Mouse (Mus musculus): ENCODE results near the gene Npepps. TPM values are rescaled to one million over a fixed set of nuclear protein-coding genes. Genes with fewer than 3 reads are reported as not detected.

Gene Npepps
- polyA plus RNA-seq, 1 experiment from 2014 or later = 76.2 TPM

DNA sequence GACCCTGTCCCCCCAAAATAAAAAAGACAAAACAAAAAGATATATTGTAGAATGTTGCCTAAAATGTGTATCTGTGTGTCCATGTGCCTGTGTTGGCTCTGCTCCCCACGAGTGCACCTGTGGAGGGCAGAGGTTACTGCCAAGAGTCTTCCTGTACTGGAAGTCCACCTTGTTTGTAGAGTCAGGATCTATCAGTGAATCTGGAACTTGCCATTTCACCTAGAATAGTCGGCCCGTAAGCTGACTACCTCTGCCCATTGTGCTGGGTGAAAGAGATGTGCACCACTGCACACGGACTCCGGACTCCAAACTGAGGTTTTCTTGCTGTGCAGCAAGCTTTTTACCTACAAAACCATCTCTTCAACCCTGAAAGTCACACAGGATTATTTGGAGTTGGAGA, 66.0 kb downstream of the Npepps start:
- no peaks in the 10 kb centered on the region for H3K27me3 ChIP-seq (ENCODE audit: insufficient read depth, low read length)
- no peak for TF ChIP-seq CTCF (IDR thresholded peaks at IDR 0.05; ENCODE audit: low read depth)
- no peak overlapping the region for H3K9ac ChIP-seq
- H3K4me1 ChIP-seq (ENCODE audit: insufficient read depth) = no peaks in the 10 kb centered on the region
- no peak overlapping the region for H3K4me3 ChIP-seq (ENCODE audit: low read depth, low read length)
- H3K36me3 ChIP-seq (ENCODE audit: insufficient read depth) = peaks cover 91% of the 10 kb centered on the region
- ATAC-seq (ENCODE audit: insufficient read depth) (no peak), DNase-seq (no peak)
- no peak overlapping the region for H3K27ac ChIP-seq (ENCODE audit: low read depth)
- no peak overlapping the region for H3K4me2 ChIP-seq
- no peaks in the 10 kb centered on the region for H3K9me3 ChIP-seq (ENCODE audit: low read depth, low read length)
- 95% methylated on average over 5 of the region's 5 CpGs for WGBS

DNA sequence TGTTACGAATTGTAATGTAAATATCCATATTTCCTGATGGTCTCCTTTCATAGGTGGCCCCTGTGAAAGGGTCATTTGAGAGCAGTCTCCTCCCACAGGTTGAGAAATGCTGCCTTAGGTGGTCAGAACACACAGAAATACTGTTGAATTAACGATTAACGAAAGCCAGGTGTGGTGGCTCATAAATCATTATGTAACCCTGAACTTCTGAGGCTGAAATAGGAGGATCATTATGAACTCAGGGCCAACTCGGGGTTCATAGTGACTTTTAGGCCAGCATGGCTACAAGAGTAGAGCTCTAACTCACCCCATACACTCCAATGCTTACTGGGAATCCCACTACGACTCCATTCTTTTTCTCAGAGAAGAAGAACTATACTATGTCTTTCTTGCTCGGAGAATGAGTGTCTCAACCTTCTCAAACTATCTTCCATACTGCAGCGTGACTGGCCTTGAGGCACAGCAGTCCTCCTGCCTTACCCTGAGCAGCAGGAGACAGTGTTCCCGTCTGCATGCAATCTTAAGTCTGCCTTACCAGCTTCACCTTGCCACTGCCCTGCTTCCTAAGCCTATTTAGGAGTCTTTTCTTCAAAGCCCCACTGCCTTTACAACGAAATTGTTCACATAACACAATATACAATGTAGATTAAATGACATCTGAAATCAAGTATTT, 69.6 kb downstream of the Npepps start:
- no peak overlapping the region for H3K4me3 ChIP-seq (ENCODE audit: low read depth, low read length)
- H3K36me3 ChIP-seq (ENCODE audit: insufficient read depth) = peaks cover 77% of the 10 kb centered on the region
- H3K4me1 ChIP-seq (ENCODE audit: insufficient read depth) = no peaks in the 10 kb centered on the region
- H3K27ac ChIP-seq (ENCODE audit: low read depth) = no peak overlapping the region
- DNase-seq = no peak
- 88% methylated on average over 9 of the region's 9 CpGs for WGBS
- no peaks in the 10 kb centered on the region for H3K27me3 ChIP-seq (ENCODE audit: insufficient read depth, low read length)
- no peak overlapping the region for H3K9ac ChIP-seq
- H3K4me2 ChIP-seq = no peak overlapping the region
- ATAC-seq (ENCODE audit: insufficient read depth) = no peak
- no peaks in the 10 kb centered on the region for H3K9me3 ChIP-seq (ENCODE audit: low read depth, low read length)
- no peak for TF ChIP-seq CTCF (IDR thresholded peaks at IDR 0.05; ENCODE audit: low read depth)

DNA sequence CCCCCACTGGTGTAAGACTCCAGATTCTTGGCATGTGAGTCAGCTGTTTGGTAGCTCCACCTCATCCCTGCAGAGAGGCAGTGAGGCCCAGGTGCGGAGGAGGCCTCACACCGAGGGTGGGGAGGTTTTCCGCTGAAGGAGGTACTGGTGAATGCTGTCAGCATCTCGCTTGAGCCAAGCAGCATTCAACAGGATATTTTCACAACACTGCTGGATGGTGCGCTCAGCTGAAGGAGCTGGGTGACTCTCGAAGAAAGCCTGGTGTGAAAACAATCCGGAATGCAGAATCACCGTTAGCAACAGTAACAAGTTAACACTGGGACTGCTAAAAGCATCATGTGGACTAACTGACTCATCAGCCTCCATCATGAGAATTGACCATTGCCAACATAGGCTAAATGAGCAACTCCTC, 73.4 kb downstream of the Npepps start:
- ATAC-seq (ENCODE audit: insufficient read depth) = no peak
- Histone ChIP-seq H3K4me3 (ENCODE audit: low read depth, low read length) (no peak overlapping the region), H3K4me2 (no peak overlapping the region), H3K9me3 (ENCODE audit: low read depth, low read length) (no peaks in the 10 kb centered on the region), H3K36me3 (ENCODE audit: insufficient read depth) (peaks cover 42% of the 10 kb centered on the region), H3K27ac (ENCODE audit: low read depth) (no peak overlapping the region), H3K27me3 (ENCODE audit: insufficient read depth, low read length) (no peaks in the 10 kb centered on the region), H3K9ac (no peak overlapping the region), H3K4me1 (ENCODE audit: insufficient read depth) (no peaks in the 10 kb centered on the region)
- DNase-seq = no peak
- no peak for TF ChIP-seq CTCF (IDR thresholded peaks at IDR 0.05; ENCODE audit: low read depth)
- WGBS = 72% methylated on average over 8 of the region's 8 CpGs

DNA sequence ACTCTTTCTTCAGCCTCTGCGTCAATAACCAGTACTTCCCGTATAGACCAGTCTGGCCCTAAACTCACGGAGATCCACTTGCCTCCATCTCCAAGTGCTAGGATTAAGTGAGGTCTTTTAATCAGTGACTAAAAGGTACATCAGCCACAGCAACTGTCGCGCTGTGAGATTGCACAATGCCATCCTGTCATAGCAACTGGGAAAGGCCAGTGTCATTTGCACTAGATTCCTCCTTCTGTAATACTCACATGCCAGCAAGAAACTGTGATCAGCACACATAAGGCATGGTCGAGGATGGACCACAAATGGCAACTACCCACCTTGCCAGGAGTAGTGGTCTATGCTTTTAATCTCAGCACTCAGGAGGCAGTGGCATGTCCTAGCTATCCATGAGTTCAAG, 80.9 kb downstream of the Npepps start:
- H3K9me3 ChIP-seq (ENCODE audit: low read depth, low read length) = no peaks in the 10 kb centered on the region
- H3K4me3 ChIP-seq (ENCODE audit: low read depth, low read length) = no peak overlapping the region
- ATAC-seq (ENCODE audit: insufficient read depth) (no peak), DNase-seq (no peak)
- no peak for TF ChIP-seq CTCF (IDR thresholded peaks at IDR 0.05; ENCODE audit: low read depth)
- 79% methylated on average over 6 of the region's 6 CpGs for WGBS
- no peaks in the 10 kb centered on the region for H3K36me3 ChIP-seq (ENCODE audit: insufficient read depth)
- H3K27ac ChIP-seq (ENCODE audit: low read depth) = no peak overlapping the region
- H3K9ac ChIP-seq = no peak overlapping the region
- H3K27me3 ChIP-seq (ENCODE audit: insufficient read depth, low read length) = no peaks in the 10 kb centered on the region
- H3K4me1 ChIP-seq (ENCODE audit: insufficient read depth) = no peaks in the 10 kb centered on the region
- no peak overlapping the region for H3K4me2 ChIP-seq

DNA sequence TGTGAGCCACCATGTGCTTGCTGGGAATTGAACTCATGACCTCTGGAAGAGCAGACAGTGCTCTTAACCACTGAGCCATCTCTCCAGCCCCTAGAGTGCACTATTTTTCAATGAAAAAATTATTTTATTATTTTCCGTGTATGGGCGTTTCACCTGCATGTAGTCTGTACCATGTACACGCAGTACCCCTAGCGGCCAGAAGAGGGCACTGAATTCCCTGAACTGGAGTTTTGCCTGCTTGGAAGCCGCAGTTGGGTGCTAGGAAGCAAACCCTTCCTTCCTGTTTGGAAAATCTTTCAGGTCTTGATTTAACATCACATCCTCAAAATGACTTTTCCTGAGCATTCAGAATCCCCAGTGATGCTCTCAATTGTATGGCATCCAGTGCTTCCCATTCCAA, 81.8 kb downstream of the Npepps start:
- H3K36me3 ChIP-seq (ENCODE audit: insufficient read depth) = no peaks in the 10 kb centered on the region
- no peak for ATAC-seq (ENCODE audit: insufficient read depth)
- TF ChIP-seq CTCF (IDR thresholded peaks at IDR 0.05; ENCODE audit: low read depth) = peak; percentile 80
- no peak overlapping the region for H3K4me3 ChIP-seq (ENCODE audit: low read depth, low read length)
- 22% methylated on average over 5 of the region's 5 CpGs for WGBS
- H3K27ac ChIP-seq (ENCODE audit: low read depth) = no peak overlapping the region
- peak; percentile 75 for DNase-seq
- H3K9me3 ChIP-seq (ENCODE audit: low read depth, low read length) = no peaks in the 10 kb centered on the region
- no peaks in the 10 kb centered on the region for H3K27me3 ChIP-seq (ENCODE audit: insufficient read depth, low read length)
- no peak overlapping the region for H3K4me2 ChIP-seq
- no peak overlapping the region for H3K9ac ChIP-seq
- H3K4me1 ChIP-seq (ENCODE audit: insufficient read depth) = no peaks in the 10 kb centered on the region

DNA sequence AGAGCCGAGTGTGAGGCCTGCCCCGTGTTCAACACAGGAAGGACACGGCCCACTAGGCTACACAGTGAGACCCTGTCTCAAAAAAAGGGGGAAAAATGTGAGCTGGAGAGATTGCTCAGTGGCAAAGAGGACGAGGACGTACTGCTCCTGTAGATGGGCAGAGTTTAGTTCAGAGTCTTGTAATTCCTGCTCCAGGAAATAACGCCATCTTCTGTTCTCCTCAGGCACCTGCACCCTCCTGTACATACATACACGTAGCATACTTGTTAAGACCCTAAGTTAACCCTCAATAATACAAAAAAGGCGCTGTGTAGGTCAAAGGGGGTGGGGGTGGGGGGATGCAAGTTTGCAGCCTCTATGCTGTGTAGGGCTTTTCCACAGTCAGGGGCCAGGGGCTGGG, 83.4 kb downstream of the Npepps start:
- Histone ChIP-seq H3K36me3 (ENCODE audit: insufficient read depth) (no peaks in the 10 kb centered on the region), H3K27ac (ENCODE audit: low read depth) (no peak overlapping the region), H3K9me3 (ENCODE audit: low read depth, low read length) (no peaks in the 10 kb centered on the region), H3K9ac (no peak overlapping the region), H3K4me3 (ENCODE audit: low read depth, low read length) (no peak overlapping the region), H3K4me1 (ENCODE audit: insufficient read depth) (no peaks in the 10 kb centered on the region), H3K27me3 (ENCODE audit: insufficient read depth, low read length) (no peaks in the 10 kb centered on the region), H3K4me2 (no peak overlapping the region)
- DNase-seq (no peak), ATAC-seq (ENCODE audit: insufficient read depth) (no peak)
- 74% methylated on average over 8 of the region's 8 CpGs for WGBS
- peak; percentile 7; the same call in 1 of the 2 replicates for TF ChIP-seq CTCF (IDR thresholded peaks at IDR 0.05; ENCODE audit: low read depth)

DNA sequence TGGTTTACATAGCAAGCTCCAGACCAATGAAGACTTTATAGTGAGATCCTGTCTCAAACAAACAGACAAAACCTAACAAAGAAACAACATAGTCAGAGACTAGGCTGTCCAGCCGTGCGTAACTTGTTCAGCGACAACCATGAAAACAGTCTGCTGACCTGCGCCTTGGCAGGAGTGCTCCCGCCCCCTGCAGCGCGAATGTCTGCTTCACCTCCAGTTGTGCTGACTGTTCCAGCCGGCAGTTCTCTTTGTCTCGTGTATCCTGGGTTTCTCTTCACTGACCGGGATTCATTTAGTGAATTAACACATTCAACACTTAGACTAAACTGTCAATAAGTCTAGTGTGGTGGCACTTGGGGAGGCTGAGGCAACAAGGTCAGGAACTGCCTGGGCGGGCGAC, 83.9 kb downstream of the Npepps start:
- no peak for TF ChIP-seq CTCF (IDR thresholded peaks at IDR 0.05; ENCODE audit: low read depth)
- no peak overlapping the region for H3K9ac ChIP-seq
- no peaks in the 10 kb centered on the region for H3K4me1 ChIP-seq (ENCODE audit: insufficient read depth)
- 0 out of 2 replicates have a peak, but pooled peaks cover 3% of the 10 kb centered on the region for H3K36me3 ChIP-seq (ENCODE audit: insufficient read depth)
- no peak for ATAC-seq (ENCODE audit: insufficient read depth)
- no peak overlapping the region for H3K27ac ChIP-seq (ENCODE audit: low read depth)
- H3K4me2 ChIP-seq = no peak overlapping the region
- 70% methylated on average over 12 of the region's 12 CpGs for WGBS
- H3K4me3 ChIP-seq (ENCODE audit: low read depth, low read length) = no peak overlapping the region
- H3K9me3 ChIP-seq (ENCODE audit: low read depth, low read length) = no peaks in the 10 kb centered on the region
- no peaks in the 10 kb centered on the region for H3K27me3 ChIP-seq (ENCODE audit: insufficient read depth, low read length)
- no peak for DNase-seq

DNA sequence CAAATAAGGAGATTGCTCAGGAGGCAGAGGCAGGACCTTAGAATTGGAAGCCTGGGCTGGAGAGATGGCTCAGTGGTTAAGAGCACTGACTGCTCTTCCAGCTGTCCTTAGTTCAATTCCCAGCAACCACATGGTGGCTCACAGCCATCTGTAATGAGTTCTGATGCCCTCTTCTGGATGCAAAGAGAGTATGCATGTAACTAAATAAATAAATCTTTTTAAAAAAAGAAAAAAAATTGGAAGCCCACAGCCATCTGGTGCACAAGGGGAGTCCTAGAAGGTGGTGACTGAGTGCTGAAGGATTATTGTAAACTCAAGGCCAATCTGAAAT, 87.9 kb downstream of the Npepps start:
- no peak for DNase-seq

More for the DNA sequence above, 87.9 kb downstream of the Npepps start:
- Histone ChIP-seq H3K9me3 (ENCODE audit: low read depth, low read length) (no peaks in the 10 kb centered on the region), H3K4me2 (no peak overlapping the region), H3K27me3 (ENCODE audit: insufficient read depth, low read length) (no peaks in the 10 kb centered on the region), H3K4me1 (ENCODE audit: insufficient read depth) (0 out of 2 replicates have a peak, but pooled peaks cover 5% of the 10 kb centered on the region), H3K27ac (ENCODE audit: low read depth) (no peak overlapping the region), H3K4me3 (ENCODE audit: low read depth, low read length) (no peak overlapping the region), H3K9ac (no peak overlapping the region), H3K36me3 (ENCODE audit: insufficient read depth) (peaks cover 9% of the 10 kb centered on the region; the same call in 1 of the 2 replicates)
- TF ChIP-seq CTCF (IDR thresholded peaks at IDR 0.05; ENCODE audit: low read depth) = peak; percentile 22; the same call in 1 of the 2 replicates
- ATAC-seq (ENCODE audit: insufficient read depth) = no peak
